Mouse (Mus musculus) CD4-positive, CD25-positive, alpha-beta regulatory T cell, adult 4 months (primary cell): ENCODE data around the gene Unc13d. TPM values are rescaled to one million over a fixed set of nuclear protein-coding genes. Genes with fewer than 3 reads are reported as not detected.
"Not testable (repeated sequence)": the region's sequence is repeated elsewhere in the genome, so short reads cannot be mapped to it uniquely, and the experiment has no call there.

ENCODE experiments used
- ATAC-seq: one replicate; pipeline ENCODE4 v1.8.0; 2017
- polyA plus RNA-seq, 2 experiments: library from polyadenylated mRNA; unstranded; fragments of 100-300 nt; shearing (Covaris generic); gene quantifications; one replicate each; pipeline ENCODE4 v1.2.1; 2017

The Unc13d gene
- polyA plus RNA-seq, 2 experiments from 2014 or later: 73.8 to 138 TPM

GRCm38 (mm10) chr11:116042372-116043138 is 35.2 kb downstream of the Unc13d start:
- no peak for ATAC-seq

- ATAC-seq: no peak
Observed at GRCm38 (mm10) chr11:116041833-116042232, 35.9 kb downstream of the Unc13d start.

- no peak for ATAC-seq
Observed at GRCm38 (mm10) chr11:116040593-116040992, 37.2 kb downstream of the Unc13d start.

GRCm38 (mm10) chr11:116037826-116038225 is 39.9 kb downstream of the Unc13d start:
- no peak for ATAC-seq

- ATAC-seq: no peak
Observed at GRCm38 (mm10) chr11:116036671-116037070, 41.1 kb downstream of the Unc13d start.

- no peak for ATAC-seq
Observed at GRCm38 (mm10) chr11:116034584-116034983, 43.2 kb downstream of the Unc13d start.

GRCm38 (mm10) chr11:116030898-116031845 is 46.6 kb downstream of the Unc13d start:
- peak; percentile 16 for ATAC-seq

GRCm38 (mm10) chr11:116030088-116030897 is 47.5 kb downstream of the Unc13d start, which contains the start of gene Unk:
Gene Unk, plus strand, starts transcription at chr11:116030322.
- peak; percentile 83 for ATAC-seq

GRCm38 (mm10) chr11:116029086-116029865 is 48.5 kb downstream of the Unc13d start:
- ATAC-seq: no peak

GRCm38 (mm10) chr11:116028177-116028865 is 49.4 kb downstream of the Unc13d start:
- no peak for ATAC-seq

- ATAC-seq: no peak
Observed at GRCm38 (mm10) chr11:116027756-116028155, 50.0 kb downstream of the Unc13d start, which contains the start of gene H3f3b. Gene H3f3b, minus strand, starts transcription at chr11:116027962.

- no peak for ATAC-seq
Observed at GRCm38 (mm10) chr11:116025056-116025845, 52.5 kb downstream of the Unc13d start.

- ATAC-seq: peak; percentile 84
Observed at GRCm38 (mm10) chr11:116024356-116024808, 53.4 kb downstream of the Unc13d start.

GRCm38 (mm10) chr11:116023771-116024355 is 53.9 kb downstream of the Unc13d start:
- peak; percentile 57 for ATAC-seq

- ATAC-seq: not testable (repeated sequence)
Observed at GRCm38 (mm10) chr11:116023074-116023770, 54.5 kb downstream of the Unc13d start.

- ATAC-seq: no peak
Observed at GRCm38 (mm10) chr11:116022256-116022780, 55.4 kb downstream of the Unc13d start.

GRCm38 (mm10) chr11:116021328-116022220 is 56.2 kb downstream of the Unc13d start:
- no peak for ATAC-seq
